Comparison of ENCODE assay signal across 8 mouse cellular contexts in the genomic region with DNA sequence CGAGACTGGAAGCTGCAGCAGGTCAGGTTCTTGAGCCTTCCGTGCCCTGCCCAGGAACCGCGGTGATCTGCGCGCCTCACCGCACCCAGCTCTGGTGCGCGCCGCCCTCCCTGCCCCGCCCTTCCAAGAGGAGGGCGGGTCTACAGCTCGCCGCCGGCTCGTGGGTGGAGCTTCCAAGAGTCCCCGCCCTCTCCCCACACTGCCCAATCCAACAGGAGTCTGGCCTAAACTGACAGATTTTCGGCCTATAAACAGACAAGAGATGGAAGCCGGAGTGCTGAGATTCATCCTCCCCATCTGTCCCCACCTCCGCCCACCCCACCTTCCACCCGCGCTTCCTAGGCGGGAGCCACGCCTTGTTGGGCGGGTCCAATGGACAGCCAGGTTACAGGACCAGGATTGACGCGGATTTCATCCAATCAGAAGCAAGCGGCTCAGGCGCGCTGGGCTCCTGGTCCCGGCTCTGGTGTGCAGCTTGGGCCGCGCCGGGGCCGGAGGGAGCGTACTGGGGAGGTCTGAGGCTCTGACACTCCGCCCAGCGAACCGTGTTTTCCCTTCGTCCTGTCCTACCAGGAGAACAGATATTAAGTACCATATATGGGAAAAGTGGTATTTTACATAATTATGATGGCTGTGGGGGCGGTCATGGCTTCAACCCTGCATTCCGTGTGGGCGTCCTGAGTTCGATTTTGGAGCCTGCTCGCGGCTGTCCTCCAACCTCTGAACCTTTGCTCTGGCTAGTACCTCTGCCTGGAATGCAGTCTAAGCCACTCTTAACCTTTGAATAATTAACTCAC. TPM values are rescaled to one million over a fixed set of nuclear protein-coding genes. Genes with fewer than 3 reads are reported as not detected.
DNase-seq lines count a peak whose midpoint lies in the region; ATAC-seq lines count a peak whose summit lies in the region.

A gene (minus strand): TSS at position 129 of the 797 bp plus-strand sequence.

- no peaks in the 10 kb centered on the region for H3K36me3 ChIP-seq in heart, embryonic 14.5 days (ENCODE audit: control insufficient read depth, insufficient read depth, low read length)
- H3K36me3 ChIP-seq in liver, embryonic 13.5 days: no peaks in the 10 kb centered on the region
- H3K36me3 ChIP-seq in stomach, embryonic 16.5 days (ENCODE audit: control insufficient read depth, insufficient read depth, low read length): no peaks in the 10 kb centered on the region

- peaks cover 17 to 31% of the 10 kb centered on the region in 2 experiments for H3K4me1 ChIP-seq in heart, embryonic 14.5 days (ENCODE audit: control insufficient read depth in 2 of 2, insufficient read depth in 2 of 2, low read length in 2 of 2)
- peaks cover 50% of the 10 kb centered on the region for H3K4me1 ChIP-seq in liver, embryonic 13.5 days (replicated peaks)
- H3K4me1 ChIP-seq in stomach, embryonic 16.5 days (ENCODE audit: control insufficient read depth, insufficient read depth, low read length): peaks cover 28% of the 10 kb centered on the region

- peak within 1 kb of the TSS; percentile 89 for H3K4me2 ChIP-seq in heart, embryonic 14.5 days (ENCODE audit: low read length)
- peak within 1 kb of the TSS; percentile 99 for H3K4me2 ChIP-seq in liver, embryonic 13.5 days
- H3K4me2 ChIP-seq in stomach, embryonic 16.5 days (ENCODE audit: low read depth, low read length): peak within 1 kb of the TSS; percentile 80

- no peaks in the 10 kb centered on the region for H3K27me3 ChIP-seq in heart, embryonic 14.5 days (ENCODE audit: control insufficient read depth, insufficient read depth, low read length)
- no peaks in the 10 kb centered on the region for H3K27me3 ChIP-seq in liver, embryonic 13.5 days
- H3K27me3 ChIP-seq in stomach, embryonic 16.5 days (ENCODE audit: control insufficient read depth, insufficient read depth, low read length): no peaks in the 10 kb centered on the region

- peak; percentile 100 for DNase-seq in c-Kit-negative CD71-positive TER-119-positive erythroid progenitor cells, embryonic 14.5 days (ENCODE audit: low read depth, low spot score)
- peak; percentile 100 for DNase-seq in fibroblast of lung, adult 2 months (ENCODE audit: low read depth)
- peak; percentile 100 for DNase-seq in kidney, postnatal 14 days
- peak; percentile 98 for DNase-seq in liver, embryonic 13.5 days
- peak; percentile 98 for DNase-seq in neural tube, embryonic 10.5 days (ENCODE audit: extremely low spot score, low spot score)

- H3K9me3 ChIP-seq in heart, embryonic 14.5 days (ENCODE audit: control insufficient read depth, low read length): no peaks in the 10 kb centered on the region
- H3K9me3 ChIP-seq in liver, embryonic 13.5 days (replicated peaks): no peaks in the 10 kb centered on the region
- no peaks in the 10 kb centered on the region for H3K9me3 ChIP-seq in stomach, embryonic 16.5 days (replicated peaks; ENCODE audit: control insufficient read depth, low read length)

- peak within 1 kb of the TSS; percentile 64 to 95 for H3K4me3 ChIP-seq in heart, embryonic 14.5 days (ENCODE audit: control insufficient read depth in 1 of 2, insufficient read depth in 1 of 2, low read depth in 1 of 2, low read length in 2 of 2)
- peak within 1 kb of the TSS; percentile 96 for H3K4me3 ChIP-seq in liver, embryonic 13.5 days (replicated peaks)
- H3K4me3 ChIP-seq in stomach, embryonic 16.5 days (replicated peaks; ENCODE audit: low read length): peak within 1 kb of the TSS; percentile 98

- under 1% methylated on average over 44 of the region's 46 CpGs for whole genome bisulfite sequencing in heart, embryonic 14.5 days
- under 1% methylated on average over 46 of the region's 46 CpGs for WGBS in liver, embryonic 13.5 days (ENCODE audit: insufficient replicate concordance)
- WGBS in stomach, embryonic 16.5 days: under 1% methylated on average over 43 of the region's 46 CpGs

- peak within 1 kb of the TSS; percentile 98 for H3K9ac ChIP-seq in heart, embryonic 14.5 days (ENCODE audit: low read length)
- H3K9ac ChIP-seq in liver, embryonic 13.5 days: peak within 1 kb of the TSS; percentile 96
- peak within 1 kb of the TSS; percentile 97 for H3K9ac ChIP-seq in stomach, embryonic 16.5 days (ENCODE audit: low read length)

- peak; percentile 82 for ATAC-seq in CD4-positive, CD25-positive, alpha-beta regulatory T cell, adult 4 months
- peak; percentile 97 for ATAC-seq in heart, embryonic 14.5 days (ENCODE audit: insufficient number of reproducible peaks, insufficient read depth, low FRiP score, low read depth)
- ATAC-seq in liver, embryonic 13.5 days (ENCODE audit: low read depth): peak; percentile 92
- peak; percentile 95 for ATAC-seq in stomach, embryonic 16.5 days (ENCODE audit: insufficient read depth, low FRiP score)

- peak within 1 kb of the TSS; percentile 88 to 97 for H3K27ac ChIP-seq in heart, embryonic 14.5 days (replicated peaks in 1 of 2; ENCODE audit: control insufficient read depth in 1 of 2, insufficient read depth in 1 of 2, low read depth in 2 of 2, low read length in 2 of 2)
- peak within 1 kb of the TSS; percentile 92 for H3K27ac ChIP-seq in liver, embryonic 13.5 days
- peak within 1 kb of the TSS; percentile 98 for H3K27ac ChIP-seq in stomach, embryonic 16.5 days (ENCODE audit: low read length)

RNA-seq across cellular contexts. Expression of the gene that starts here (rescaled TPM):
- 100 to 1,000 TPM; 206 to 220 TPM for polyA plus RNA-seq in CD4-positive, CD25-positive, alpha-beta regulatory T cell, adult 4 months (2017; shearing (Covaris generic))
- polyA plus RNA-seq in heart, embryonic 14.5 days (2014; fragmentation: Nextera tagmentation; extraction: Ambion mirVana): 31.0 and 32.8 TPM in 2 replicates
- 18.3 and 22.2 TPM in 2 replicates for polyA plus RNA-seq in liver, embryonic 13.5 days (2015; fragmentation: Nextera tagmentation; extraction: Ambion mirVana)
- polyA plus RNA-seq in stomach, embryonic 16.5 days (2015; fragmentation: Nextera tagmentation; extraction: Ambion mirVana): 54.5 and 63.5 TPM in 2 replicates

Comparison
In these comparisons a context has a peak if more than half of its experiments do, and no peak if none do; other contexts are left out.
1. Peak in every context shown above with its lines: DNase-seq, ATAC-seq, H3K4me3 ChIP-seq and H3K27ac ChIP-seq.